8 mouse cellular contexts compared by ENCODE assay signal in genomic region chr11:54530391-54530790, GRCm38 (mm10). TPM values are rescaled to one million over a fixed set of nuclear protein-coding genes. Genes with fewer than 3 reads are reported as not detected.
DNase-seq lines count a peak whose midpoint lies in the region; ATAC-seq and TF ChIP-seq lines count a peak whose summit lies in the region.

No protein-coding gene starts in this region.

- ATAC-seq in hindbrain, embryonic 16.5 days, result no peak
- ATAC-seq in hindbrain, embryonic 11.5 days (ENCODE audit: low FRiP score), result no peak
- peak; percentile 78 for ATAC-seq in heart, embryonic 16.5 days (replicated peaks; ENCODE audit: extremely low read depth, insufficient read depth, low FRiP score)

- no peak overlapping the region for H3K9ac ChIP-seq in hindbrain, embryonic 16.5 days (ENCODE audit: low read depth, low read length)
- H3K9ac ChIP-seq in hindbrain, embryonic 11.5 days (ENCODE audit: low read depth, low read length), result no peak overlapping the region
- H3K9ac ChIP-seq in heart, embryonic 16.5 days (ENCODE audit: low read length), result no peak overlapping the region

- no peak for DNase-seq in hindbrain, embryonic 11.5 days (ENCODE audit: low spot score)
- DNase-seq in lung, adult 2 months, result peak; percentile 46
- DNase-seq in embryo, embryonic 10.5 days (ENCODE audit: low spot score), result no peak
- no peak for DNase-seq in adrenal gland, adult 8-10 months
- DNase-seq in thymus, postnatal 14 days, result no peak

- H3K4me3 ChIP-seq in hindbrain, embryonic 16.5 days (ENCODE audit: low read length), result no peak overlapping the region
- no peak overlapping the region for H3K4me3 ChIP-seq in hindbrain, embryonic 11.5 days (ENCODE audit: low read depth, low read length)
- no peak overlapping the region for H3K4me3 ChIP-seq in bone marrow macrophage, adult 2 months (ENCODE audit: insufficient read depth, low read length)
- no peak overlapping the region for H3K4me3 ChIP-seq in heart, embryonic 16.5 days (ENCODE audit: low read length)
- H3K4me3 ChIP-seq in lung, adult 2 months (replicated peaks; ENCODE audit: extremely low read depth, low read depth, low read length), result no peak overlapping the region

- H3K9me3 ChIP-seq in hindbrain, embryonic 16.5 days (ENCODE audit: control insufficient read depth, low read length), result no peaks in the 10 kb centered on the region
- H3K9me3 ChIP-seq in hindbrain, embryonic 11.5 days (ENCODE audit: control insufficient read depth, low read length), result no peaks in the 10 kb centered on the region
- no peaks in the 10 kb centered on the region for H3K9me3 ChIP-seq in heart, embryonic 16.5 days (replicated peaks; ENCODE audit: control insufficient read depth, low read length)

- no peak for TF ChIP-seq POLR2A in bone marrow macrophage, adult 2 months (IDR thresholded peaks at IDR 0.05; ENCODE audit: borderline replicate concordance, low read depth, low read length)
- no peak for TF ChIP-seq POLR2A in lung, adult 2 months (IDR thresholded peaks at IDR 0.05; ENCODE audit: borderline replicate concordance, extremely low read depth, low read depth, low read length)

- no peaks in the 10 kb centered on the region for H3K27me3 ChIP-seq in hindbrain, embryonic 16.5 days (replicated peaks; ENCODE audit: control insufficient read depth, insufficient read depth, low read length)
- H3K27me3 ChIP-seq in hindbrain, embryonic 11.5 days (ENCODE audit: control insufficient read depth, insufficient read depth, low read length), result no peaks in the 10 kb centered on the region
- no peaks in the 10 kb centered on the region for H3K27me3 ChIP-seq in heart, embryonic 16.5 days (ENCODE audit: control insufficient read depth, insufficient read depth, low read length)

- TF ChIP-seq CTCF in bone marrow macrophage, adult 2 months (IDR thresholded peaks at IDR 0.05; ENCODE audit: low read depth, low read length), result no peak
- TF ChIP-seq CTCF in lung, adult 2 months (IDR thresholded peaks at IDR 0.05; ENCODE audit: insufficient read depth, low read length), result no peak

- H3K4me2 ChIP-seq in hindbrain, embryonic 16.5 days (ENCODE audit: low read length), result no peak overlapping the region
- no peak overlapping the region for H3K4me2 ChIP-seq in hindbrain, embryonic 11.5 days (replicated peaks; ENCODE audit: low read depth, low read length)
- peak overlapping the region; percentile 17 for H3K4me2 ChIP-seq in heart, embryonic 16.5 days (ENCODE audit: low read depth, low read length)

- H3K36me3 ChIP-seq in hindbrain, embryonic 16.5 days (ENCODE audit: control insufficient read depth, insufficient read depth, low read length), result no peaks in the 10 kb centered on the region
- no peaks in the 10 kb centered on the region for H3K36me3 ChIP-seq in hindbrain, embryonic 11.5 days (ENCODE audit: control insufficient read depth, insufficient read depth, low read length)
- H3K36me3 ChIP-seq in heart, embryonic 16.5 days (ENCODE audit: control insufficient read depth, insufficient read depth), result no peaks in the 10 kb centered on the region

- no peaks in the 10 kb centered on the region for H3K4me1 ChIP-seq in hindbrain, embryonic 16.5 days (ENCODE audit: control insufficient read depth, insufficient read depth, low read depth, low read length)
- no peaks in the 10 kb centered on the region for H3K4me1 ChIP-seq in hindbrain, embryonic 11.5 days (replicated peaks; ENCODE audit: control insufficient read depth, insufficient read depth, low read length)
- peaks cover 34% of the 10 kb centered on the region for H3K4me1 ChIP-seq in bone marrow macrophage, adult 2 months (ENCODE audit: control insufficient read depth, insufficient read depth, low read length)
- H3K4me1 ChIP-seq in heart, embryonic 16.5 days (ENCODE audit: control insufficient read depth, insufficient read depth, low read length), result peaks cover 40% of the 10 kb centered on the region
- peaks cover 21% of the 10 kb centered on the region for H3K4me1 ChIP-seq in lung, adult 2 months (ENCODE audit: control insufficient read depth, insufficient read depth, low read length)

- 31% methylated on average over 1 of the region's 1 CpGs for WGBS in hindbrain, embryonic 16.5 days
- 84% methylated on average over 1 of the region's 1 CpGs for WGBS in hindbrain, embryonic 11.5 days
- WGBS in heart, embryonic 16.5 days, result 21% methylated on average over 1 of the region's 1 CpGs
- WGBS in lung, adult 2 months, result 7% methylated on average over 1 of the region's 1 CpGs

- 0 out of 2 replicates have a peak overlapping the region, but pooled peaks have one; percentile 10 for H3K27ac ChIP-seq in hindbrain, embryonic 16.5 days (ENCODE audit: low read depth, low read length)
- H3K27ac ChIP-seq in hindbrain, embryonic 11.5 days (ENCODE audit: low read depth, low read length), result no peak overlapping the region
- 0 out of 2 replicates have a peak overlapping the region, but pooled peaks have one; percentile 8 for H3K27ac ChIP-seq in bone marrow macrophage, adult 2 months (ENCODE audit: insufficient read depth, low read depth, low read length)
- peak overlapping the region; percentile 89 for H3K27ac ChIP-seq in heart, embryonic 16.5 days (ENCODE audit: low read length)

RNA-seq across cellular contexts. Expression of gene Rapgef6, which starts 7.7 kb away (rescaled TPM):
- polyA plus RNA-seq in hindbrain, embryonic 16.5 days (2015; fragmentation: Nextera tagmentation; extraction: Ambion mirVana), result 35.1 and 37.4 TPM in 2 replicates
- 31.7 and 47.0 TPM in 2 replicates for polyA plus RNA-seq in hindbrain, embryonic 11.5 days (2014; fragmentation: Nextera tagmentation; extraction: Ambion mirVana)
- 24.5 and 25.4 TPM in 2 replicates for polyA plus RNA-seq in bone marrow macrophage, adult 2 months (2012; ENCODE audit: insufficient read depth, insufficient read length, missing spikeins)
- 30.7 and 33.5 TPM in 2 replicates for polyA plus RNA-seq in heart, embryonic 16.5 days (2015; fragmentation: Nextera tagmentation; extraction: Ambion mirVana)
- polyA plus RNA-seq in lung, adult 2 months (2012; rRNA removed), result 21.6 and 31.3 TPM in 2 replicates
- total RNA-seq in adrenal gland, adult 8-10 months (2022), result 10 to 100 TPM; 26.5 to 40.6 (median 34.5) TPM
